Mouse (Mus musculus): ENCODE results near the gene Car12. TPM values are rescaled to one million over a fixed set of nuclear protein-coding genes. Genes with fewer than 3 reads are reported as not detected.
A peak's percentile ranks its signal among the peaks of the same experiment; 100 is the strongest.

The Car12 gene
- 1 to 10 TPM; 1.4 to 2.2 TPM for total RNA-seq (2021)
- long read RNA-seq, experiment 1, partial matches to known transcripts, result 0 of 1 reads
- long read RNA-seq, experiment 1, other reads (novel, unspliced or antisense), result 0 of 1 reads
- long read RNA-seq, experiment 2, result 0 reads

GRCm38 (mm10) chr9:66713135-66714021 lies at the start of gene Car12:
Gene Car12 (plus strand): TSS chr9:66713686.
- no peak for DNase-seq (ENCODE audit: low spot score in 2 of 2)

DNA sequence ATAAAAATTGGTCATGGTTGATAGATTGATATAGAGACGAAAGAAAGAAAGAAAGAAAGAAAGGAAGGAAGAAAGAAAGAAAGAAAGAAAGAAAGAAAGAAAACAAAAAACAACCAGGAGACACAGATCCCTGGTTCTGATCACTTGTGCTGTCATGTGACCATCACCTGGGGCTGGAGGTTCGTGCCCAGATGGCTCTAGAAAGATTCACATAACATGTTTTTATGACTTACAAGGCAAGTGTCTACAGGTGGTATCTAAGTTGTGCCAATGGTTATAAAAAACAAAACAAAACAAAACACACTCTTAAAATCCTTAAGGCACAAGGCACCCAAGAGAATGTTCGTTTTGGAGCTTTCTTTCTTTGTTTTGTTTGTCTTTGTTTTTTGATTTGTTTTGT lies 49.7 kb upstream of the Car12 start:
- DNase-seq (ENCODE audit: low spot score in 2 of 2), result no peak

DNA sequence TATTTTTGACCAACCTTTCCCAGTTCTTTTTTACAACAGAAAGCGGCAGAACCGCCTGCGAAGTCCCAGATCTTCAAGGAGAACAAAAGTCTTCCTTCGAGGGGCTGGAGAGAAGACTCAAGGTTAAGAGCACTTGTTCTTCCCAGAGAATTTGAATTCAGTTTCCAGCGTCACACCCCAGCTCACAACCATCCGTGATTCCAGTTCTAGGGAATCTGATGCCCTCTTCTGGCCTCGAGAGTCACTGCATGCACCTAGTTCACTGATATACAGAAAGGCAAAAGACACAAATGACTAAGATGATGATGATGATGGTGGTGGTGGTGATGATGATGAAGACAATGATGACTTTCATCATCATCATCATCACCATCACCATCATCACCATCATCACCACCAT lies 48.9 kb upstream of the Car12 start:
- no peak for DNase-seq (ENCODE audit: low spot score in 2 of 2)

DNA sequence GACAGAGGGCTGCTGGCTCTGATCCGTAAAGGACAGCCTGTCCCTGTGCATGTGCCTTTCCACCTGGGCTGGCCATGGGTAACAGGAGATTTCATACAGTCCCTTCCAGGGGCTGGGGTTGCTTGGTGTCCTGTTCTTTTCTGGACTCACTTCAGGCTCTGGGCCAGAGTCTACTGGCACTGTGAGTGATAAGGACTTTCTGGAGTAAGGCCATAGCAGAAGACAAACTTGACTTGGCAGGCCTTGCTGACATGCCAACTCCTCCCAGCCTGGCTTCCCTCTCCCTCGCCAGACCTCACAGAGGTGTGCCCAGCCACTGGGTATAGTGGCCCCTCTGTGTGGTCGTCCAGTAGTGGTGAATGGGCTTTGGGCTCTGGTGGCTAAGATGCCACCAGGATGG lies 47.3 kb upstream of the Car12 start:
- DNase-seq (ENCODE audit: low spot score in 2 of 2), result no peak

DNA sequence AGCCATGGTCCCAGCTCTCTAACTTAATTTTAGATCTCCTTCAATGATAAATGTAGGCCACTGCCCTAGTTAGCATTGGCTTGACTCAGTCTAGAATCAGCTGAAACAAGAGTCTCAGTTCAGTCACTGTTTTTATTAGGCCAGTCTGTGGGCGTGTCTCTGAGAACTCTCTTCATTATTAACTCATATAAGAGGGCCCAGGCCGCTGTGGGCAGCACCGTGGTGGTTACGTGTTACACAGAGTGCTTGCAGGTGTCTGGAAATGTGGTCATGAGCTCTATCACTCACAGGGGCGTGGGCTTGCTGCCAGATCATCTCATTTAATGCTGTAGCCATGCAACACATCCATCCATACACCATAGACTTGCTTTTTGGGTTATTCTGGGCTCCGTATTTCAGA lies 46.4 kb upstream of the Car12 start:
- no peak for DNase-seq (ENCODE audit: low spot score in 2 of 2)

DNA sequence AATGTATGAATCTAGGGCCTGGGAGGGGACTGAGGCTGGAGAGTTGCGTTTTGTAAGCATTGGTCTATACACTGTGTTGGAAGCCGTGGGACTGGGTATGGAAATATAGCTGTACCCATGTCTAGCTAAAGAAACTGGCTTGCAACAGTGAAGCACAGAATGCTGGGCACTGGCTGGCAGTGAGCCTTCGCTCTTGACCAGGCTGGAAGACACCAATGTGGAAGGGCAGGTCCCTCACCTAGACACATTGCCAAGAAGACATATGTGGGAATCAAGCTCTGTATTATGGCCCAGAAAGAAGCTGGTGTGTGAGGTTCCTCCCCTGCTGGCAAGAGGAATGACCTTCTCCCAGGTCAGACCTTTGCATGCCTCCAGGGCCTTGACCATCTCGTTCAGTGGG lies 45.6 kb upstream of the Car12 start:
- DNase-seq (ENCODE audit: low spot score in 2 of 2), result no peak

- DNase-seq (ENCODE audit: low spot score in 2 of 2), result no peak
These were observed 43.9 kb upstream of the Car12 start for GRCm38 (mm10) chr9:66669561-66670078.

- DNase-seq (ENCODE audit: low spot score in 2 of 2), result no peak
These were observed 39.7 kb upstream of the Car12 start for GRCm38 (mm10) chr9:66673771-66674170.

- no peak for DNase-seq (ENCODE audit: low spot score in 2 of 2)
These were observed 37.9 kb upstream of the Car12 start for GRCm38 (mm10) chr9:66675566-66675965.

GRCm38 (mm10) chr9:66680102-66680501 lies 33.4 kb upstream of the Car12 start:
- DNase-seq (ENCODE audit: low spot score in 2 of 2), result no peak

GRCm38 (mm10) chr9:66682822-66683221 lies 30.7 kb upstream of the Car12 start:
- no peak for DNase-seq (ENCODE audit: low spot score in 2 of 2)

GRCm38 (mm10) chr9:66685730-66686129 lies 27.8 kb upstream of the Car12 start:
- DNase-seq (ENCODE audit: low spot score in 2 of 2), result no peak

GRCm38 (mm10) chr9:66687713-66688112 lies 25.8 kb upstream of the Car12 start:
- no peak for DNase-seq (ENCODE audit: low spot score in 2 of 2)

DNA sequence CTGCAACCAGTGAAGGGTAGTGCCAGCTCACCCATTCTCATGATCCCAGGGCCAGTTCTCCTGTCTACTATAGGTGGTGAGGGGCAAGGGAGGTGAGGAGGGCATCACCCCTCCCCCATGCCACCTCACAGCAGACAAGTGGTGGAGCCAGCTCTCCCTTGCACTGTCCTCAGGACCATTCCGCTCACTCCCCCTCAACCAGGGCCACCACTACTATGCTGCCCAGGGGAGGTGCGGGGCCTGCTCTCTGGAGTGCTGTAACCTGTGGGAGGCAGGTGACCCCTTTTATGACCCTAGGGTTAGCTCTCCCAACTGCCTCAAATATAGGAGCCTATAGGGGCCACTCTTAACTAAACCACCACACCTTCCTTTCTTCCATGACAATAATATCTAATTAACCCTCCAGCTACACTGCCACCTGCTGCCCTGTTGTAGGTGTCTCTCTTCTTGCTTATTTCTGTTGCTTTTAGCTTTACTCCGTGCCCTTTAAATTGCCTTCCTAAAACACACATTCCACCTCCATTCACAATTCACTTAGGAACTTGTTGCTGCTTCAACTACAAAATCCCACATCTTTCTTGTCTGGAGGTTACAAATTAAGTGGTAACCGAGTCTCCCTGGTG lies 21.7 kb upstream of the Car12 start:
- DNase-seq (ENCODE audit: low spot score in 2 of 2), result no peak

DNA sequence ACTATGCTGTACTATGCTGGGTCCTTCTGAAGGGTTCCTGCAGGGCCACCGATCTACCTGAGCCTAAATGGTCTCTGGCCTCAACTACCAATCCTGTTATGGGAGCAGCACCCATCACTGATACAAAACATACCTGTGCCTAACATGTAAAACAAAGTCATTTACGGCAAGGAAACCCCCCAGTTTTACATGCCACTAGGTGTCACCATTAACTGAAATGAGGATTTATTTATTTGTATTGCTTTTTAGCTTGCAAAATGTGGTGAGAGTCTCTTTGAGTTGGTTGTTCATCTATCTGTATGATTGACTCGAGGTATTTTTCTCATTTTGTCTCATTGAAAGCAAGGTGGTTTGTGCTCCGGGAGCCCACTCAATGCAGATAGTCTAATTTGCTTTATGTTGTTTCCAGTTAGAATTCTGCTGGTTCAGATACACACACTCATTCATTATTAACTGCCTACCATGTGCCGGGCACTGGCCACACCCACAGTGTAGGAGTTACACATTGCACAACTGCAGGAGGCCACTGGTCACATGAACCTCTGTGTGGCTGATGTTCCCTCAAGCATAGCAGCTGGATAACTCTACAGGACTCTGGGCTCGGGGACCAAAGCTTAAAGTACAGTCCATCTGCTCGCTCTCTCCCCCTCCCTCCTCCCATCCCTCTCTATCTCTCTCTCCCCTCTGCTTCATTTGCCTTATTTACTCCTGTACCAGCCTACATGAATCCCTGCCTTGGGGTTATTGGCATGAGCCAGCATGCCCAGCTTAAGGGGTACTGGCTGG lies 15.9 kb upstream of the Car12 start:
- no peak for DNase-seq (ENCODE audit: low spot score in 2 of 2)

GRCm38 (mm10) chr9:66699748-66700147 lies 13.7 kb upstream of the Car12 start:
- no peak for DNase-seq (ENCODE audit: low spot score in 2 of 2)

GRCm38 (mm10) chr9:66703002-66703401 lies 10.5 kb upstream of the Car12 start:
- no peak for DNase-seq (ENCODE audit: low spot score in 2 of 2)

GRCm38 (mm10) chr9:66705354-66705753 lies 8.1 kb upstream of the Car12 start:
- DNase-seq (ENCODE audit: low spot score in 2 of 2), result no peak

GRCm38 (mm10) chr9:66705766-66706165 lies 7.7 kb upstream of the Car12 start:
- DNase-seq (ENCODE audit: low spot score in 2 of 2), result peak in 1 of 2 experiments; percentile 61

GRCm38 (mm10) chr9:66708054-66708772 lies 5.3 kb upstream of the Car12 start:
- DNase-seq (ENCODE audit: low spot score in 2 of 2), result peak in 1 of 2 experiments; percentile 35

Measured in gastrocnemius, postnatal 4 days (tissue).